Mouse (Mus musculus): ENCODE results near the gene Fgfr2. TPM values are rescaled to one million over a fixed set of nuclear protein-coding genes. Genes with fewer than 3 reads are reported as not detected.

The Fgfr2 gene
- polyA plus RNA-seq, 1 experiment from 2014 or later = 93.4 TPM

- Histone ChIP-seq H3K4me3 (replicated peaks; ENCODE audit: low read length) (no peak overlapping the region), H3K4me2 (ENCODE audit: low read depth, low read length) (no peak overlapping the region), H3K36me3 (ENCODE audit: control insufficient read depth, insufficient read depth, low read length) (0 out of 2 replicates have a peak, but pooled peaks cover 3% of the 10 kb centered on the region), H3K9ac (ENCODE audit: low read length) (no peak overlapping the region), H3K27me3 (ENCODE audit: control insufficient read depth, insufficient read depth, low read length) (no peaks in the 10 kb centered on the region), H3K4me1 (ENCODE audit: control insufficient read depth, insufficient read depth, low read length) (no peaks in the 10 kb centered on the region; the same call in 1 of the 2 replicates), H3K9me3 (replicated peaks; ENCODE audit: control insufficient read depth, low read length) (no peaks in the 10 kb centered on the region), H3K27ac (ENCODE audit: low read length) (no peak overlapping the region)
- no peak for ATAC-seq (ENCODE audit: insufficient read depth, low FRiP score)
- 41% methylated on average over 3 of the region's 3 CpGs for WGBS
These were observed 2235.2 kb downstream of the Fgfr2 start for GRCm38 (mm10) chr7:130887946-130888345.

GRCm38 (mm10) chr7:130886246-130886645 is 2236.9 kb downstream of the Fgfr2 start:
- Histone ChIP-seq H3K4me1 (ENCODE audit: control insufficient read depth, insufficient read depth, low read length) (no peaks in the 10 kb centered on the region; the same call in 1 of the 2 replicates), H3K36me3 (ENCODE audit: control insufficient read depth, insufficient read depth, low read length) (0 out of 2 replicates have a peak, but pooled peaks cover 3% of the 10 kb centered on the region), H3K27me3 (ENCODE audit: control insufficient read depth, insufficient read depth, low read length) (no peaks in the 10 kb centered on the region), H3K9me3 (replicated peaks; ENCODE audit: control insufficient read depth, low read length) (no peaks in the 10 kb centered on the region), H3K4me2 (ENCODE audit: low read depth, low read length) (no peak overlapping the region), H3K27ac (ENCODE audit: low read length) (no peak overlapping the region), H3K4me3 (replicated peaks; ENCODE audit: low read length) (no peak overlapping the region), H3K9ac (ENCODE audit: low read length) (no peak overlapping the region)
- WGBS = 66% methylated on average over 3 of the region's 3 CpGs
- ATAC-seq (ENCODE audit: insufficient read depth, low FRiP score) = no peak

GRCm38 (mm10) chr7:130884161-130884560 is 2239.0 kb downstream of the Fgfr2 start:
- H3K9ac ChIP-seq (ENCODE audit: low read length) = no peak overlapping the region
- no peak overlapping the region for H3K4me2 ChIP-seq (ENCODE audit: low read depth, low read length)
- H3K4me3 ChIP-seq (replicated peaks; ENCODE audit: low read length) = no peak overlapping the region
- WGBS = 88% methylated on average over 2 of the region's 2 CpGs
- no peaks in the 10 kb centered on the region; the same call in 1 of the 2 replicates for H3K4me1 ChIP-seq (ENCODE audit: control insufficient read depth, insufficient read depth, low read length)
- ATAC-seq (ENCODE audit: insufficient read depth, low FRiP score) = no peak
- H3K27ac ChIP-seq (ENCODE audit: low read length) = no peak overlapping the region
- no peaks in the 10 kb centered on the region for H3K9me3 ChIP-seq (replicated peaks; ENCODE audit: control insufficient read depth, low read length)
- H3K36me3 ChIP-seq (ENCODE audit: control insufficient read depth, insufficient read depth, low read length) = 0 out of 2 replicates have a peak, but pooled peaks cover 3% of the 10 kb centered on the region
- no peaks in the 10 kb centered on the region for H3K27me3 ChIP-seq (ENCODE audit: control insufficient read depth, insufficient read depth, low read length)

GRCm38 (mm10) chr7:130867256-130867655 is 2255.9 kb downstream of the Fgfr2 start:
- H3K9ac ChIP-seq (ENCODE audit: low read length) = peak overlapping the region; percentile 46; the same call in 1 of the 2 replicates
- peak overlapping the region; percentile 31 for H3K4me3 ChIP-seq (replicated peaks; ENCODE audit: low read length)
- ATAC-seq (ENCODE audit: insufficient read depth, low FRiP score) = no peak
- WGBS = 66% methylated on average over 3 of the region's 3 CpGs
- no peaks in the 10 kb centered on the region for H3K9me3 ChIP-seq (replicated peaks; ENCODE audit: control insufficient read depth, low read length)
- peak overlapping the region; percentile 50 for H3K4me2 ChIP-seq (ENCODE audit: low read depth, low read length)
- no peak overlapping the region for H3K27ac ChIP-seq (ENCODE audit: low read length)
- H3K36me3 ChIP-seq (ENCODE audit: control insufficient read depth, insufficient read depth, low read length) = no peaks in the 10 kb centered on the region
- H3K4me1 ChIP-seq (ENCODE audit: control insufficient read depth, insufficient read depth, low read length) = peaks cover 16% of the 10 kb centered on the region
- H3K27me3 ChIP-seq (ENCODE audit: control insufficient read depth, insufficient read depth, low read length) = no peaks in the 10 kb centered on the region

GRCm38 (mm10) chr7:130866640-130867039 is 2256.5 kb downstream of the Fgfr2 start:
- Histone ChIP-seq H3K4me1 (ENCODE audit: control insufficient read depth, insufficient read depth, low read length) (peaks cover 16% of the 10 kb centered on the region), H3K27ac (ENCODE audit: low read length) (peak overlapping the region; percentile 79), H3K4me2 (ENCODE audit: low read depth, low read length) (peak overlapping the region; percentile 64), H3K9ac (ENCODE audit: low read length) (peak overlapping the region; percentile 93), H3K4me3 (replicated peaks; ENCODE audit: low read length) (peak overlapping the region; percentile 89), H3K27me3 (ENCODE audit: control insufficient read depth, insufficient read depth, low read length) (no peaks in the 10 kb centered on the region), H3K36me3 (ENCODE audit: control insufficient read depth, insufficient read depth, low read length) (no peaks in the 10 kb centered on the region), H3K9me3 (replicated peaks; ENCODE audit: control insufficient read depth, low read length) (no peaks in the 10 kb centered on the region)
- 3% methylated on average over 13 of the region's 13 CpGs for WGBS
- no peak for ATAC-seq (ENCODE audit: insufficient read depth, low FRiP score)

- Histone ChIP-seq H3K9ac (ENCODE audit: low read length) (peak within 1 kb of the TSS; percentile 93), H3K9me3 (replicated peaks; ENCODE audit: control insufficient read depth, low read length) (no peaks in the 10 kb centered on the region), H3K27me3 (ENCODE audit: control insufficient read depth, insufficient read depth, low read length) (no peaks in the 10 kb centered on the region), H3K4me1 (ENCODE audit: control insufficient read depth, insufficient read depth, low read length) (peaks cover 20% of the 10 kb centered on the region), H3K4me3 (replicated peaks; ENCODE audit: low read length) (peak within 1 kb of the TSS; percentile 89), H3K36me3 (ENCODE audit: control insufficient read depth, insufficient read depth, low read length) (no peaks in the 10 kb centered on the region), H3K4me2 (ENCODE audit: low read depth, low read length) (peak within 1 kb of the TSS; percentile 64), H3K27ac (ENCODE audit: low read length) (peak within 1 kb of the TSS; percentile 79)
- ATAC-seq (ENCODE audit: insufficient read depth, low FRiP score) = peak; percentile 99
- WGBS = under 1% methylated on average over 106 of the region's 114 CpGs
These were observed 2257.2 kb downstream of the Fgfr2 start, which contains the start of gene Plekha1 for GRCm38 (mm10) chr7:130865613-130866591. TSS of gene Plekha1 (plus strand) at chr7:130865756.

- H3K4me1 ChIP-seq (ENCODE audit: control insufficient read depth, insufficient read depth, low read length) = peaks cover 20% of the 10 kb centered on the region
- no peaks in the 10 kb centered on the region for H3K36me3 ChIP-seq (ENCODE audit: control insufficient read depth, insufficient read depth, low read length)
- H3K9ac ChIP-seq (ENCODE audit: low read length) = no peak overlapping the region
- H3K4me3 ChIP-seq (replicated peaks; ENCODE audit: low read length) = no peak overlapping the region
- H3K27me3 ChIP-seq (ENCODE audit: control insufficient read depth, insufficient read depth, low read length) = no peaks in the 10 kb centered on the region
- no peak overlapping the region for H3K27ac ChIP-seq (ENCODE audit: low read length)
- WGBS = 69% methylated on average over 7 of the region's 7 CpGs
- H3K9me3 ChIP-seq (replicated peaks; ENCODE audit: control insufficient read depth, low read length) = no peaks in the 10 kb centered on the region
- no peak overlapping the region for H3K4me2 ChIP-seq (ENCODE audit: low read depth, low read length)
- ATAC-seq (ENCODE audit: insufficient read depth, low FRiP score) = no peak
These were observed 2258.4 kb downstream of the Fgfr2 start for GRCm38 (mm10) chr7:130864711-130865110.

- H3K4me1 ChIP-seq (ENCODE audit: control insufficient read depth, insufficient read depth, low read length) = peaks cover 18% of the 10 kb centered on the region
- 51% methylated on average over 1 of the region's 1 CpGs for WGBS
- H3K4me2 ChIP-seq (ENCODE audit: low read depth, low read length) = no peak overlapping the region
- no peak overlapping the region for H3K4me3 ChIP-seq (replicated peaks; ENCODE audit: low read length)
- H3K9ac ChIP-seq (ENCODE audit: low read length) = no peak overlapping the region
- ATAC-seq (ENCODE audit: insufficient read depth, low FRiP score) = no peak
- H3K27ac ChIP-seq (ENCODE audit: low read length) = peak overlapping the region; percentile 38; the same call in 1 of the 2 replicates
- no peaks in the 10 kb centered on the region for H3K36me3 ChIP-seq (ENCODE audit: control insufficient read depth, insufficient read depth, low read length)
- H3K9me3 ChIP-seq (replicated peaks; ENCODE audit: control insufficient read depth, low read length) = no peaks in the 10 kb centered on the region
- no peaks in the 10 kb centered on the region for H3K27me3 ChIP-seq (ENCODE audit: control insufficient read depth, insufficient read depth, low read length)
These were observed 2260.6 kb downstream of the Fgfr2 start for GRCm38 (mm10) chr7:130862501-130862900.

GRCm38 (mm10) chr7:130860721-130861142 is 2262.4 kb downstream of the Fgfr2 start:
- no peak for ATAC-seq (ENCODE audit: insufficient read depth, low FRiP score)
- Histone ChIP-seq H3K27ac (ENCODE audit: low read length) (no peak overlapping the region), H3K4me2 (ENCODE audit: low read depth, low read length) (no peak overlapping the region), H3K9ac (ENCODE audit: low read length) (no peak overlapping the region), H3K36me3 (ENCODE audit: control insufficient read depth, insufficient read depth, low read length) (no peaks in the 10 kb centered on the region), H3K9me3 (replicated peaks; ENCODE audit: control insufficient read depth, low read length) (no peaks in the 10 kb centered on the region), H3K27me3 (ENCODE audit: control insufficient read depth, insufficient read depth, low read length) (no peaks in the 10 kb centered on the region), H3K4me3 (replicated peaks; ENCODE audit: low read length) (no peak overlapping the region), H3K4me1 (ENCODE audit: control insufficient read depth, insufficient read depth, low read length) (peaks cover 14% of the 10 kb centered on the region)
- 45% methylated on average over 11 of the region's 11 CpGs for WGBS

Data from stomach, embryonic 16.5 days (tissue).